Mouse (Mus musculus): Measurements from ENCODE around the gene Slc2a9. TPM values are rescaled to one million over a fixed set of nuclear protein-coding genes. Genes with fewer than 3 reads are reported as not detected.

The Slc2a9 gene
- polyA plus RNA-seq, 1 experiment, result 1.9 TPM

DNA sequence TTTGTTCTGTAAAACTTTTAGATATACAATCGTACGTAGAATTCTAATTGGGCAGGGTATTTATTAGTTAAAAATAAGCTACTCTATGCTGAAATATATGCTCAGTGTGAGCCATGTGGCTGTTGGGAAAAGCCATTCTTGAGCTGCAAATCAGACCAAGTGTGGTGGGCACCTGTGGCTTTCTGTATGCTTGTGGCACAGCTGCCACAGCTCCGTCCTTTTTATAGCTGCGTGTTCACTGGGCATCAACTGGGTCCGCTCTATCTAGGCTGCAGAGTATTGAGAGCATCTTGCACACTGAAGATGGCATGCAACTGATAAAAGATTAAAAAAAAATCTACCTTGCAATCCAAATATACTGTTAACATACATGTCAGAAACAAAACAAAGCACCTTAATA, 20.0 kb upstream of the Slc2a9 start:
- Histone ChIP-seq H3K27ac (replicated peaks; ENCODE audit: low read depth, low read length) (no peak overlapping the region), H3K4me1 (ENCODE audit: control insufficient read depth, insufficient read depth, insufficient read length, low read length) (no peaks in the 10 kb centered on the region), H3K4me3 (ENCODE audit: insufficient read depth, low read depth, low read length) (no peak overlapping the region)

DNA sequence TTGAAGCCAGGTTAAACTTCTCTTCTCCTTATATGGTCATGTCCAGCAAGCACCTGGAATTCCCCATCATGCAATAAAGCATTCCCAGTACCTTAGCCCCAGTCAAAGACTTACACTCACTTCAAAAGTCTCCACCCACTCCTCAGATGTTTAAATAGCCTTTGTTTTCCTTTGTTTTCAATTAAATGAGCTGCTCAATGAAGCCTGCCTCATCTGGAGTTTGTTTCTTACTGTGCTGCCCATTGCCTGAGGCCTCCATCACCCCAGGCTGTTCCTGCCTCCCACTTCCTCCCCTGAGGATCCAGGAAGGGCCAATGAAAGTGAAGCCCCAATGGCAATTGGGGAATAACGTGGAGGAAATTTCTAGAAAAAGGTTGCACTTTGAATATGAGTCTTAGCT, 17.9 kb upstream of the Slc2a9 start:
- no peak overlapping the region for H3K4me3 ChIP-seq (ENCODE audit: insufficient read depth, low read depth, low read length)
- H3K4me1 ChIP-seq (ENCODE audit: control insufficient read depth, insufficient read depth, insufficient read length, low read length), result no peaks in the 10 kb centered on the region
- no peak overlapping the region for H3K27ac ChIP-seq (replicated peaks; ENCODE audit: low read depth, low read length)

GRCm38 (mm10) chr5:38516267-38516666, 13.3 kb upstream of the Slc2a9 start:
- Histone ChIP-seq H3K4me3 (ENCODE audit: insufficient read depth, low read depth, low read length) (no peak overlapping the region), H3K4me1 (ENCODE audit: control insufficient read depth, insufficient read depth, insufficient read length, low read length) (no peaks in the 10 kb centered on the region), H3K27ac (replicated peaks; ENCODE audit: low read depth, low read length) (no peak overlapping the region)

GRCm38 (mm10) chr5:38512991-38513390, 10.0 kb upstream of the Slc2a9 start:
- no peaks in the 10 kb centered on the region for H3K4me1 ChIP-seq (ENCODE audit: control insufficient read depth, insufficient read depth, insufficient read length, low read length)
- H3K4me3 ChIP-seq (ENCODE audit: insufficient read depth, low read depth, low read length), result no peak overlapping the region
- no peak overlapping the region for H3K27ac ChIP-seq (replicated peaks; ENCODE audit: low read depth, low read length)

DNA sequence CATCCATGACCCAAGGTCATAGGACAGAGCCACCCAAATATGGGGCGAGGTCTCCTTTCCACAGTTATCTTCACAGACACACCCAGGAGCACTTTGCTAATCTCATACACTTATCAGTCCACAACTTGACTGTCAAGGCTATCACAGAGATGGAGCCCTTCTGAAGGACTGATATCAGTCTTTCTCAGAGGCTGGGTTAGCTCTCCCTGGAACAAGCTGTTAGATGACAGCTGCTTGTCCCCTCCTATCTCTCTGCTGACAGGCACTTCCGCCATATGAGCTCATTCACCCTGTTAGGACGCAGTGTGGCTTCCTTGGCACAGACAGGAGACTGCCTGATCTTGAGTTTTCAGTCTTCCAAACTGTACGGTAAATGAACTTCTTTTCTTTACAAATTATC, 6.6 kb upstream of the Slc2a9 start:
- Histone ChIP-seq H3K4me3 (ENCODE audit: insufficient read depth, low read depth, low read length) (no peak overlapping the region), H3K27ac (replicated peaks; ENCODE audit: low read depth, low read length) (no peak overlapping the region), H3K4me1 (ENCODE audit: control insufficient read depth, insufficient read depth, insufficient read length, low read length) (0 out of 2 replicates have a peak, but pooled peaks cover 4% of the 10 kb centered on the region)

DNA sequence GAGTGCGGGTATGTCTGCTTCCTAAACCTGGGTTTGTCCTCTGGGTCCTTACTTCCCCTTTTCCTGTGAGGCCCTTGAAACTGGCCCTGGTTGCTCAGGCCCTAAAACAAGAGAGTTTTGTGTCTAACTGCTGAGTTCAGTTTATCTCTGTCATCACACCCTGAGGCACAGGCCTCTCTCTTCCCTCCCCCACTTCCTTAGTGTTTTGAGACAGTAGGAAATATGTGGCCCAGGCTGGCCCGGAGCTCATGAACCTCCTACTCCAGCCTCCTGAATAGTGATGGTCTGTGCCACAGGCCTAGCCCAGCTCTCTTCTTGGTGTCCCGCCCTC, 2.5 kb upstream of the Slc2a9 start:
- Histone ChIP-seq H3K27ac (replicated peaks; ENCODE audit: low read depth, low read length) (peak overlapping the region; percentile 23; the same call in 1 of the 2 replicates), H3K4me1 (ENCODE audit: control insufficient read depth, insufficient read depth, insufficient read length, low read length) (0 out of 2 replicates have a peak, but pooled peaks cover 6% of the 10 kb centered on the region), H3K4me3 (ENCODE audit: insufficient read depth, low read depth, low read length) (no peak overlapping the region)

DNA sequence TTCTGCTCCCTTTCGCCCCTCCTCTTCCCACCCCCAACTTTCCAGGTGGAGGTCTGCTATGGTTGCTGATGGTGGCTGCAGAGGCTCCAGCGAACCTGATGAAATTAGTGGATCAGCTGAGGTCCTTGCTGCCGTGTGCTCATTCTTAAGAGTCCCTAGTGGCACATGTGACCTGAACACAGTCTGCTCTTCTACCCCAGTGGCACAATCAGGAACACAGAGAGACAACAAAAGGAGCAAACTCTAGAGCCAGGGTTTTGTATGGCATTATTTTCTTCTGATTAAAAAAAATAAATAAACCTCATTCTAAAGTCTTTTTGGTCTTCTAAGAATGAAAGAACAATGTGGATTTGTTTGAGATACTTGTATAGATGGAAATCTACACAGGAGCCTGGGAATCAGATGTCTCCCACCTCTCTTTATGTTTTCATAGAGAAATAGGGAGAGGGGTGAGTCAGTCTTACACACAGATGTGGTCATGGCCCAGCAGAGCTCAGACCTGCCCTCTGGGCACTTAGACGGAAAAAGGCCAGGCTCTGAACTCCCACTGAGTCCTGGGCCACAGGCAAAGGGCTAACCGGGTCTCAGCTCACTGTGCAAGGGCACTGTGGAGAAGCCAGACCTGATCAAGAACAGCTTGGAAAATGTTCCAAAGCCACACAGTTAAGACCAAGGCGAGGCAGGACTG, 1.9 kb upstream of the Slc2a9 start:
- H3K4me3 ChIP-seq (ENCODE audit: insufficient read depth, low read depth, low read length), result no peak overlapping the region
- H3K4me1 ChIP-seq (ENCODE audit: control insufficient read depth, insufficient read depth, insufficient read length, low read length), result 0 out of 2 replicates have a peak, but pooled peaks cover 6% of the 10 kb centered on the region
- H3K27ac ChIP-seq (replicated peaks; ENCODE audit: low read depth, low read length), result peak overlapping the region; percentile 23; the same call in 1 of the 2 replicates

GRCm38 (mm10) chr5:38504116-38504515, 1.2 kb upstream of the Slc2a9 start:
- Histone ChIP-seq H3K4me3 (ENCODE audit: insufficient read depth, low read depth, low read length) (no peak overlapping the region), H3K4me1 (ENCODE audit: control insufficient read depth, insufficient read depth, insufficient read length, low read length) (0 out of 2 replicates have a peak, but pooled peaks cover 6% of the 10 kb centered on the region), H3K27ac (replicated peaks; ENCODE audit: low read depth, low read length) (no peak overlapping the region)

GRCm38 (mm10) chr5:38500043-38500442, 2.9 kb downstream of the Slc2a9 start:
- H3K4me1 ChIP-seq (ENCODE audit: control insufficient read depth, insufficient read depth, insufficient read length, low read length), result 0 out of 2 replicates have a peak, but pooled peaks cover 4% of the 10 kb centered on the region
- H3K4me3 ChIP-seq (ENCODE audit: insufficient read depth, low read depth, low read length), result no peak overlapping the region
- no peak overlapping the region for H3K27ac ChIP-seq (replicated peaks; ENCODE audit: low read depth, low read length)

DNA sequence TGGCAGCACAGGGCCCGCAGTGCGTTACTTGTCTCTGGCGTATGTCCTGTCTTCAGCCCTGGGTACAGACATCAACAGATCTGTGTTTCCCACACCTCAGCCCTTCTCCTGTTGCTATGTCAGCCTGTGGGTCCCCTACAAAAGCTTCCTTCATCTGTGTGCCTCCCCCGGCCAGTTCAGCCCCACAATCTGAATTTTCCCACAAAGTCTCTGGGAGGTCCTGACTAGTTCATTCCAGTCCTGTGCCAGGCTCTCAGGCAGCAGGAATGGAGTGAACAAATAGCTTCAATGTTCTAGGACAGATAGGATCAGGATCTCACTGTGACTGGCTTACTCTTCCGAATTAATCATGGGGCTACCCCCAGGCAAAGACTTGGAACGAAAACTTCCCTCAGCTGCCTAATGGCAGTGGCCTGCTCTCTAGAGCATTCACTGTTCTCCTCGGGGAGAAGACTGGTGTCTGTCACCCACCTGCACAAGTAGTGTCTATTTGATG, 3.6 kb downstream of the Slc2a9 start:
- H3K4me3 ChIP-seq (ENCODE audit: insufficient read depth, low read depth, low read length), result no peak overlapping the region
- 0 out of 2 replicates have a peak, but pooled peaks cover under 1% of the 10 kb centered on the region for H3K4me1 ChIP-seq (ENCODE audit: control insufficient read depth, insufficient read depth, insufficient read length, low read length)
- no peak overlapping the region for H3K27ac ChIP-seq (replicated peaks; ENCODE audit: low read depth, low read length)

GRCm38 (mm10) chr5:38498479-38498878, 4.5 kb downstream of the Slc2a9 start:
- Histone ChIP-seq H3K4me3 (ENCODE audit: insufficient read depth, low read depth, low read length) (no peak overlapping the region), H3K27ac (replicated peaks; ENCODE audit: low read depth, low read length) (no peak overlapping the region), H3K4me1 (ENCODE audit: control insufficient read depth, insufficient read depth, insufficient read length, low read length) (no peaks in the 10 kb centered on the region)

DNA sequence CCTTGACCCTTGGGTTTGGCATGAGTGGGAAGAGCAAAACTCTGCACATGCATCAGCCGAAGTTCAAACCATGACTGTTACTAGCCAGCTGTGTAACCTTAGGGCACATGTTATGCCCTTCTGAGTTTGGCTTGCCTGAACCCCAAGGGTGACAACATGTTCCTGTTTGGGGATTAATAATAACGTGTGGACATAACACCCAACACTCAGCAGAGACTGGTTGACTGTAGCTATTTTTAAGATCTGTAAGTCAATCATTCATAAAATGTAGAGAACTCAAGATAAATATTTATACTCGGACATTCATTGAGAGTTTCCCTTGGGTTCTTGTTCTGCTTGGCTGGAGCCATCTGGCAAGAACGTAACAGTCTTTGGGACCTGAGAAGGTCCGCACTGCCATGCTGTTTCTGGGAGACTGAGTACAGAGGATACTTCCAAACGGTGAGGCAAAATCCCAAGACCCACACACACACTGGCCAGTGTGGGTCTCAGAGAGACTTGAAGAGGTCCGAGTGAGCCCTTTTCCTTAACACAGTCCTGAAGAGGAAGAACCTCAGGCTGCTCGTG, 6.4 kb downstream of the Slc2a9 start:
- Histone ChIP-seq H3K27ac (replicated peaks; ENCODE audit: low read depth, low read length) (no peak overlapping the region), H3K4me1 (ENCODE audit: control insufficient read depth, insufficient read depth, insufficient read length, low read length) (no peaks in the 10 kb centered on the region), H3K4me3 (ENCODE audit: insufficient read depth, low read depth, low read length) (no peak overlapping the region)

DNA sequence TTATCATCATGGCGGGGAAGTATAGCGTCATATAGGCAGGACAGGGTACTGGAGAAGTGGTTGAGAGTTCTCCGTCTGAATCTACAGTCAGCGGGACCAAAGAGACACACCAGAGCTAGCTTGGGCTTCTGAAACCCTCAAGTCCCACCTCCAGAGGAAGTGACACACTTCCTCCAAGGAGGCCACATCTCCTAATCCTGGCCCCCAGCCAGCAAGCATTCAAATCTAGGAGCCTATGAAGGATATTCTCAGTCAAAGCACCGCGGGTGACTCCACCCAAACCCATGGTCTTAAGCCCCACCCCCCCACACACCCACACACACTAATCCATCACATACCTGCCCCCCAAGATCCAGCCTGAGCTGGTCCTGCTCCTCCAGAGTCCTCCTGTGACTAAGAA, 9.1 kb downstream of the Slc2a9 start:
- H3K4me3 ChIP-seq (ENCODE audit: insufficient read depth, low read depth, low read length), result no peak overlapping the region
- peaks cover 5% of the 10 kb centered on the region for H3K4me1 ChIP-seq (ENCODE audit: control insufficient read depth, insufficient read depth, insufficient read length, low read length)
- no peak overlapping the region for H3K27ac ChIP-seq (replicated peaks; ENCODE audit: low read depth, low read length)

DNA sequence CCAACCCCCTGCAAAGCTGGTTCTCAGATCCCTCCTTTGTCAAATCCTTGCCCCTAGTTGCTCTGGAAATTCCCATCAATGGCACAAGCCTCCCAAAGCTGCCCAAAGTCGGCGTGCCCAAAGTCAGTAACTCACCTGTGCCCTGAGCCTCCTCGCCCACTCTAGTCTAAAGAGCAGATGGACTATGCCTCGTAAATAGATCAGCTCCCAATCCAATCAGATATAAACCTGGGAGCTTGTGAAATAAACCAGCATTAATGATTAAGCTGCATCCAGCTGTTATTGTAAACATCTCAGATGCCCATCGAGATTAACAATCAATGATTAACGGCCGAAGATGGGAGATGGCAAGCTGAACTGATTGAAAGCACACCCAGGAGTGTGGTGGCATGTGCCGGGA, 11.2 kb downstream of the Slc2a9 start:
- H3K4me3 ChIP-seq (ENCODE audit: insufficient read depth, low read depth, low read length), result no peak overlapping the region
- peaks cover 7% of the 10 kb centered on the region for H3K4me1 ChIP-seq (ENCODE audit: control insufficient read depth, insufficient read depth, insufficient read length, low read length)
- H3K27ac ChIP-seq (replicated peaks; ENCODE audit: low read depth, low read length), result no peak overlapping the region

DNA sequence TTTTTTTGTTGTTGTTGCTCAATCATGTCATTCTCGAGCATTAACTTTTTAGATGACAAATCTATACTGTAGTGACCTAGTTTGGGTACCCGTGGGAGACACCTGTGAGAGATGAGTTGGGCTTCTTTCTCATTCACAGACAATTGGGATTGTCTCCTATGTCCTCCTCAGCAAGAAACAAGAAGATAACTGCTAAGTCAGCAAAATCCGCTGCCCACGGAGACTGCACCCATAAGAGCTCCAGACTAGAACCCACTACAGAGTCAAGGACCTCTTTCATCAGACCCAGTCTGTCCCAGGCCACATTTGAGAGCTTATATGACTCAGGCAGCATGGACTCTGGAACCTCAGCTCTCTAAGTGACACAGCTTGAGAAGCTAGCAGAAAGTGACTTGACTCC, 13.2 kb downstream of the Slc2a9 start:
- peaks cover 7% of the 10 kb centered on the region for H3K4me1 ChIP-seq (ENCODE audit: control insufficient read depth, insufficient read depth, insufficient read length, low read length)
- no peak overlapping the region for H3K4me3 ChIP-seq (ENCODE audit: insufficient read depth, low read depth, low read length)
- no peak overlapping the region for H3K27ac ChIP-seq (replicated peaks; ENCODE audit: low read depth, low read length)
